ENCODE assay signal across 16 mouse cellular contexts in the genomic region with DNA sequence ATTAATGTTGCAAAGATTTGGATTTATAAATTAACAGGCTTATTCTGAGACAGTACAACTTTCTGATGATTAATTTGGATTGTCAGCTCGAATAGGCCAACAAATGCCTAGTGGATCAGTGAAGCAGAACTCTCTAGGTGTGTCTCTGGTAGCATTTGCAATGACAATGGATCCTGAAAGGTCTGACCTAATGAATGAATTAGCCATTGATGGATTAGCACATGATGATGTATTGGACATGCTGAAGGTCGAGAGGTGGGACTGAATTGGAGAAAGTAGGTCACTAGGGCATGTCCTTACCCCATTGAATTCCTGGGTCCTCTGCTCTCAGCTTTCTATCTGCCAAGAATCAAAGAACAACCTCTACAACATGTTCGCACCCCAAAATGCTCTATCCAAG.
"Had no signal": no experiment of that assay in that cellular context is flagged by ENCODE, and none has a peak within 500 bp of the region (broad histone marks: within the 10 kb centered on the region; RNA-seq: fewer than 3 reads in every experiment).

No protein-coding gene starts in this region.

- ATAC-seq: hindbrain, postnatal 0 days; intestine, embryonic 16.5 days; liver, embryonic 12.5 days had no signal

- DNase-seq: gastrocnemius, postnatal 14 days; gastrocnemius, postnatal 36 days; heart, adult 18-20 months; heart, postnatal 14 days; heart, postnatal 36 days; kidney, adult 11 months; kidney, adult 2 months; kidney, adult 9 months; kidney, postnatal 14 days; kidney, postnatal 36 days; layer of hippocampus, adult 9-11 months; layer of hippocampus, postnatal 36 days; left cerebral cortex, postnatal 4 days had no signal
